Mouse (Mus musculus) limb, embryonic 11.5 days (tissue): ENCODE data around the gene Optn. TPM values are rescaled to one million over a fixed set of nuclear protein-coding genes. Genes with fewer than 3 reads are reported as not detected.

Experiments used
- ATAC-seq: fragments of 200-750 bp; cut with Nextera tagmentation; 2 replicates; pipeline ENCODE4 v1.8.0; 2017; ENCODE audit warnings: low read depth; ENCODE audit not compliant: insufficient number of reproducible peaks, low FRiP score, low TSS enrichment
- DNase-seq: peaks from one replicate; pipeline ENCODE4 v3.0.0-alpha.2; 2015; ENCODE audit warnings: low spot score
- H3K27ac ChIP-seq: fragments of 300-500 bp; sonication (generic); replicated peaks from 2 replicates; pipeline ENCODE4 v1.5.1; 2014; ENCODE audit warnings: low read depth, mild to moderate bottlenecking, low read length
- H3K27me3 ChIP-seq: fragments of 300-500 bp; sonication (generic); 2 replicates; pipeline ENCODE4 v1.6.1; 2014; ENCODE audit warnings: mild to moderate bottlenecking, low read length, mixed read lengths; ENCODE audit not compliant: control insufficient read depth, insufficient read depth
- H3K36me3 ChIP-seq: fragments of 300-500 bp; sonication (generic); 2 replicates; pipeline ENCODE4 v1.6.1; 2014; ENCODE audit warnings: mild to moderate bottlenecking, low read length, moderate library complexity, mixed read lengths; ENCODE audit not compliant: control insufficient read depth, insufficient read depth
- H3K4me1 ChIP-seq: fragments of 300-500 bp; sonication (generic); 2 replicates; pipeline ENCODE4 v1.6.1; 2014; ENCODE audit warnings: low read length, mixed read lengths; ENCODE audit not compliant: control insufficient read depth, insufficient read depth
- H3K4me2 ChIP-seq: fragments of 300-500 bp; sonication (generic); 2 replicates; pipeline ENCODE4 v1.6.1; 2014; ENCODE audit warnings: low read depth, mild to moderate bottlenecking, moderate library complexity; ENCODE audit not compliant: severe bottlenecking
- H3K4me3 ChIP-seq: fragments of 300-500 bp; sonication (generic); 2 replicates; pipeline ENCODE4 v1.5.1; 2014; ENCODE audit warnings: low read depth, low read length
- H3K9ac ChIP-seq: fragments of 300-500 bp; sonication (generic); 2 replicates; pipeline ENCODE4 v1.6.1; 2014; ENCODE audit warnings: mild to moderate bottlenecking, low read length
- H3K9me3 ChIP-seq: fragments of 300-500 bp; sonication (generic); 2 replicates; pipeline ENCODE4 v1.6.1; 2016; ENCODE audit warnings: low read length; ENCODE audit not compliant: control insufficient read depth
- WGBS: fragments of 180-500 bp; shearing (Covaris S2); extraction: QIAGEN DNeasy Blood & Tissue Kit; methylation state at CpG from one replicate; pipeline ENCODE4 v1.1.7; 2014; 5-methylcytosine and 5-hydroxymethylcytosine counted together
- polyA plus RNA-seq: library from polyadenylated mRNA; unstranded; fragments of >200 nt; fragmentation: Nextera tagmentation; extraction: Ambion mirVana; gene quantifications from 2 replicates; pipeline ENCODE4 v1.2.1, GENCODE M21; 2014

The Optn gene
- polyA plus RNA-seq, 1 experiment from 2014 or later, result 7.8 TPM

DNA sequence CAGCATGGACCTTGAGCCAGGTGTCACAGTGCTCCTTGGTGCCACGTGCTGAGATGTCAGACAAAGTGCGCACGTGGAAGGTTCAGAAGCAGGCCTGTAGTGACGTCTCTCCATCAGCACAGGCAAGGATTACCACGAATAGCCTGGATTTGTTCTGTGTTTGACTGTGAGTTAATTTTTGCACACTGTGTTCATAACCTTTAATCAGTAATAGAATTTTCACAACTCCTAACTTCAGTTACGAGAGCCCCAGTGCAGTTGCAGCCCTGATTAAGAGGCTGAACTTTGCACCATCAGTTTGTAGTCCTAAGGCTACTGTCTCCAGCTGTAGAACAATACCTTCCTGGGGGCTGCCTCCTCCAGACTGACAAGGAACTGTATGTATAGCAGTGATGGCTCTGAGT is 67.4 kb downstream of the Optn start:
- ATAC-seq (no peak), DNase-seq (no peak)
- Histone ChIP-seq H3K27ac (no peak overlapping the region), H3K9me3 (no peaks in the 10 kb centered on the region), H3K36me3 (peaks cover 40% of the 10 kb centered on the region), H3K4me2 (no peak overlapping the region), H3K4me1 (no peaks in the 10 kb centered on the region), H3K27me3 (no peaks in the 10 kb centered on the region), H3K4me3 (no peak overlapping the region), H3K9ac (no peak overlapping the region)
- WGBS, result 93% methylated on average over 6 of the region's 6 CpGs

DNA sequence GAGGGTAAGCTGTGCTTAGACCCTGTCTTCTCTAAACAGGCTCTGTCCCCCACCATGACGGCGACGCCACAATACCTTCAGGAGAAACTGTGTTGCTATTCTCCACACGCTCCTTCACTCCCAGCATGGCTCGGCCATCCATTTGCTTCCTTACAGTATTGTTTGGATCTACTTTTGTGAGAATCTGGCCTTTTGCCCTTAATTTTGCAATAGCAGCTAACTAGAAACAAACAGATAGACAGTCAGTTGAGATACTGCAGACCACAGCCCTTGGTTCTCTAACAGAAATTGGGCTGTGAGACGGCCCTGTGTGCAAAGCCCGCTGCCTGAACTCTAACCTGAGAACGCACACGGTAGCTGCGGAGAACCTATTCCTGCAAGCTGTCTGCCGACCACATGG is 68.2 kb downstream of the Optn start:
- Histone ChIP-seq H3K9me3 (no peaks in the 10 kb centered on the region), H3K4me2 (no peak overlapping the region), H3K27me3 (no peaks in the 10 kb centered on the region), H3K36me3 (peaks cover 41% of the 10 kb centered on the region), H3K9ac (no peak overlapping the region), H3K4me3 (no peak overlapping the region), H3K27ac (no peak overlapping the region), H3K4me1 (no peaks in the 10 kb centered on the region)
- WGBS, result 95% methylated on average over 11 of the region's 11 CpGs
- no peak for ATAC-seq
- no peak for DNase-seq

DNA sequence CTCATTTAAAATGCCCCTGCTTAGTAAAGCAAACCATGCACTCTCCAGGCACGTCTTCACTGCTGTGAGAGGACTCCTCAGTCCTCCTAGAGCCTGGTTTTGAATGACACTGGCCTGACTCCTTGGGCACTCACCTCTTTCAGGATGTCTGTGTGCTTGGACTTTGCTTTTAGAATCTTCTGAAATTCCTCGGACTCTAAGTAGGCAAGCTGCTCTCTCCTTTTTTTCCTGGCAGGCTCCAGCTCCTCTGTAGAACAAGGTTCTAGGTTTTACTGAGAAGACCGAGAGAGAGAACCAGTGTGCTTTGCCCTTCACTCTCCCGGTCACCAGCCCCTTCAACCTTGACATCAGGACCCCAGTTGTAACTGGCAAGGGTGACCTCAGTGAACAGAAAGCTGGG is 69.4 kb downstream of the Optn start:
- H3K4me3 ChIP-seq, result no peak overlapping the region
- H3K4me1 ChIP-seq, result no peaks in the 10 kb centered on the region
- H3K27ac ChIP-seq, result no peak overlapping the region
- no peak overlapping the region for H3K4me2 ChIP-seq
- WGBS, result 94% methylated on average over 4 of the region's 4 CpGs
- H3K9ac ChIP-seq, result no peak overlapping the region
- H3K36me3 ChIP-seq, result peaks cover 31% of the 10 kb centered on the region
- ATAC-seq (no peak), DNase-seq (no peak)
- H3K27me3 ChIP-seq, result no peaks in the 10 kb centered on the region
- H3K9me3 ChIP-seq, result no peaks in the 10 kb centered on the region

DNA sequence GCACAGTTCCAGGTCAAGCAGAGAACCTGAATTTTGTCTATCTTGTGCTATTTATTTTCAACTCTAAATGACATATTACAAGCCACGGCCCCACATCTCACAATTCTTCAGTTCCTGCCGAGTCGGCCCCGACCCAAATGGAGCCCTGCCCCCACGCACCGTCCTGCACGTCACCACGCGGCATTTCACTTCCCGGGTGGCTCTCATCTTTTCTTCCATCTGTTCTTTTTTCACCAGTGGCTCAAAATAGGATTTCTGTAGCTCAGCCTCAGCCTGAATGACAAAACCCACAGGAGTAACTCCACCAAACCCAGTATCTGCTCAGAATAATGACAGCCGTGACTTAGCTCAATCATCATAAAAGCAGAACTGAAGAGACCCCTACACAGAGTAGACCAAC is 70.3 kb downstream of the Optn start:
- Histone ChIP-seq H3K9me3 (no peaks in the 10 kb centered on the region), H3K9ac (no peak overlapping the region), H3K27me3 (no peaks in the 10 kb centered on the region), H3K27ac (no peak overlapping the region), H3K36me3 (peaks cover 27% of the 10 kb centered on the region), H3K4me2 (no peak overlapping the region), H3K4me1 (no peaks in the 10 kb centered on the region), H3K4me3 (no peak overlapping the region)
- 94% methylated on average over 11 of the region's 11 CpGs for WGBS
- DNase-seq (no peak), ATAC-seq (no peak)

DNA sequence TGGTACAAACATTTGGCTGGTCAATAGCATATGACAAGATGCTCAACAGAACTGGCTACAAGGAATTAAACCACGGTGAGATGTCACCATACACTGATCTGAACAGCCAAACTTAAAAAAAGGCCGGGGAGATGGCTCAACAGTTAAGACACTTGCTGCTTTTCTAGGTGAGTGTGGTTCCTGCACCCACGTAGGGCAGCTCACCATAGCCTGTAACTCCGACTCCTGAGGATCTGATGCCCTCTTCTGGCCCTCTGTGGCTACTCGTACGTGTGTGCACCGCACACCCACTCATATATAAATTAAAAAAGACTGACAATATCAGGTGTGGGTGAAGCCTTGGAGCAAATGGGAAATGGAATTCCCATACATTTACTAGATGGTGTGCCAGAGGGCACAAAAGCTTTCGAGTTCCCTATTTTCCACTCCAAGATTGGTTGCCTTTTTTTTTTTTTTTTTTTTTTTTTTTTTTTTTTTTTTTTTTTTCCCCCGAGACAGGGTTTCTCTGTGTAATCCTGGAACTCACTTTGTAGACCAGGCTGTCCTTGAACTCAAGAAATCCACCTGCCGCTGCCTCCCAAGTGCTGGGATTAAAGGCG is 74.9 kb downstream of the Optn start:
- Histone ChIP-seq H3K9ac (no peak overlapping the region), H3K4me2 (no peak overlapping the region)
- 76% methylated on average over 11 of the region's 11 CpGs for WGBS

DNA sequence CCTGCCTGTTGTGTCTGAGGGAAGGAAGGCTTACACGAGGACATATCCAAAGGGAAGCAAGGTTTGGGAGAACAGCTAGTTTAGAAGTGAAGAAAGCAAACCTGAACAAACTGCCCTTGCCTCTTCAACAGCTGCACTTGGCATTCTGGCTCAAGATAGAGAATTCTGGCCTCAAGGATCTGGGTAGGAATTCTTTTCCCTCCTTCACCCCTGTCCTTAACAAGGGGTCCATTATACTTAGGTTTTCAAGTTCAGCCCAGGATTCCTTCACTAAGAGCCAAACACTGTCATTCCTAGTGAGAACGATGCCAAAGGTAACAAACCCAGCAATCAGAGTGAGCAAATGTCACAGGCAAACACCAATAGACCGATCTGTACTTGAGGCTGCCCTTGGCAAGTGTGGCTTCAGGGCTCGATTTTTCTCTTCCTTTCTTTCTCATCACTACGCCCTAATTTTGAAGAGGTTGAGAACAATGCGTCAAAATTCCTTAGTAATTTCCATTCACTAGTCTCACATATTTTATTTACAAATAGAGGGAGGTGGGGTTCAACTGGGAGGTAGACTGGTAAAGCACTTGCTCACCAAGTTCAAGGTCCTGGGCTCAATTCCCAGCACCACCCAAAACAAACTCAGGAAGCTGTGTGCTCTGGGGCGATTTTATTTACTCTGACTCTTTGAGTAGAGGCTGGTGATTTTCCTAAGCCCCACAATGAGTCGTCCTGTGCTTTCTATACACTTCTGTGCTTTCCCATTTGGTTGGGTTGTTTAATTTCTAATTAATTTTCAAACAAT is 76.3 kb downstream of the Optn start:
- 84% methylated on average over 8 of the region's 8 CpGs for WGBS
- DNase-seq, result no peak
- no peak overlapping the region for H3K4me3 ChIP-seq

More for the DNA sequence above, 74.9 kb downstream of the Optn start:
- Histone ChIP-seq H3K27me3 (no peaks in the 10 kb centered on the region), H3K27ac (no peak overlapping the region), H3K9me3 (no peaks in the 10 kb centered on the region), H3K4me3 (no peak overlapping the region), H3K36me3 (peaks cover 16% of the 10 kb centered on the region), H3K4me1 (0 out of 2 replicates have a peak, but pooled peaks cover 4% of the 10 kb centered on the region)
- ATAC-seq, result no peak
- no peak for DNase-seq

DNA sequence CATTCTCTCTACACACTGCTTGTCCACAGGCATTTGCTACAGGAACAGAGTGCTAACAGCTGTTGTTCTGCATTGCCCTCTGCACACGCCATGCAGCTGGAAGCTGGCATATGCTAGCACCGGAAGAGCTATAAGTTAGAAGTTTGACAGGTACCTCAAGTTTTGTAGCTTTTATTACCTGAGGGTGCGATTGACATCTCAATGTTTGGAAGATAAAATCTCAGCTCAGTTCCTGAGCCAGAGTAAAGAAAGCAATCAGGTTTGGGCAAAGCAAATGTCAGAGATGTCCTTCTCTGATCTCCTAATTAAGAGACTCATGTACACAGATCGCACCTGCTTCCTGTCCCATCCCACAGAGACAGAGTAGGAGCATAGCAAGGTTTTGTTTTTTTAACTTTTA is 77.1 kb downstream of the Optn start:
- Histone ChIP-seq H3K27me3 (no peaks in the 10 kb centered on the region), H3K9ac (no peak overlapping the region), H3K9me3 (no peaks in the 10 kb centered on the region), H3K4me1 (0 out of 2 replicates have a peak, but pooled peaks cover 4% of the 10 kb centered on the region), H3K36me3 (peaks cover 7% of the 10 kb centered on the region), H3K4me2 (no peak overlapping the region), H3K4me3 (no peak overlapping the region), H3K27ac (no peak overlapping the region)
- ATAC-seq (no peak), DNase-seq (no peak)
- 72% methylated on average over 4 of the region's 4 CpGs for WGBS

More for the DNA sequence above, 76.3 kb downstream of the Optn start:
- Histone ChIP-seq H3K27me3 (no peaks in the 10 kb centered on the region), H3K4me1 (0 out of 2 replicates have a peak, but pooled peaks cover 4% of the 10 kb centered on the region), H3K27ac (no peak overlapping the region), H3K36me3 (peaks cover 9% of the 10 kb centered on the region), H3K4me2 (no peak overlapping the region), H3K9ac (no peak overlapping the region), H3K9me3 (no peaks in the 10 kb centered on the region)
- ATAC-seq, result no peak

DNA sequence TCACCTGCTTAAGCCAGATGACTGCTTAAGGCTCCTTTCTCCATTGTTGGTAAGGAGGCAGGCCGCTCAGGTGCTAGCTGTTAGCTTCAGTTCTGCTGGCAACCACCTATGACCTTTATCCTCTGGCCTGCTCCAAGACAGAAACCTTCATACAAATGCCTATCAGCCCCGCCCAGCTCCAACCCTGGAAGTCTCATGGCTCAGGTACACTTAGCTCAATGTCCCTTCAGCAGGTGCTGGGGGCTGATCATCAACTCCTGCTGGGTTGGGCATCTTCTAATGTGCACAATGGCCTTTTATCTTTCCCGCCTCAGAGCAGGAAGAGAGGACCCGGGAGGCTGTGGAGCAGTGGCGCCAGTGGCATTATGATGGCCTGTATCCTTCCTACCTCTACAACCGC is 78.9 kb downstream of the Optn start:
- ATAC-seq, result no peak
- 82% methylated on average over 6 of the region's 6 CpGs for WGBS
- DNase-seq, result no peak

More for the DNA sequence above, 78.9 kb downstream of the Optn start:
- Histone ChIP-seq H3K36me3 (no peaks in the 10 kb centered on the region), H3K4me2 (no peak overlapping the region), H3K9me3 (no peaks in the 10 kb centered on the region), H3K27ac (no peak overlapping the region), H3K4me3 (no peak overlapping the region), H3K4me1 (0 out of 2 replicates have a peak, but pooled peaks cover 4% of the 10 kb centered on the region), H3K27me3 (no peaks in the 10 kb centered on the region), H3K9ac (no peak overlapping the region)
